Mouse (Mus musculus) heart, embryonic 13.5 days (tissue): ENCODE measurements around the gene Hist1h4i. TPM values are rescaled to one million over a fixed set of nuclear protein-coding genes. Genes with fewer than 3 reads are reported as not detected.
"Not testable (repeated sequence)": the region's sequence is repeated elsewhere in the genome, so short reads cannot be mapped to it uniquely, and the experiment has no call there.

Source experiments
- ATAC-seq: fragments of 200-750 bp; cut with Nextera tagmentation; 2 replicates; pipeline ENCODE4 v1.8.0; 2017; ENCODE audit warnings: moderate TSS enrichment; ENCODE audit not compliant: insufficient number of reproducible peaks, low FRiP score, low TSS enrichment; ENCODE audit errors: extremely low read depth
- H3K27ac ChIP-seq: fragments of 300-500 bp; sonication (generic); replicated peaks from 2 replicates; pipeline ENCODE4 v1.5.1; 2015; ENCODE audit warnings: moderate library complexity, mild to moderate bottlenecking, inconsistent platforms
- H3K27me3 ChIP-seq: fragments of 300-500 bp; sonication (generic); replicated peaks from 2 replicates; pipeline ENCODE4 v1.6.1; 2015; ENCODE audit warnings: mild to moderate bottlenecking, inconsistent platforms
- H3K36me3 ChIP-seq: fragments of 300-500 bp; sonication (generic); 2 replicates; pipeline ENCODE4 v1.6.1; 2015; ENCODE audit warnings: mild to moderate bottlenecking, inconsistent platforms
- H3K4me1 ChIP-seq: fragments of 300-500 bp; sonication (generic); 2 replicates; pipeline ENCODE4 v1.6.1; 2015; ENCODE audit warnings: inconsistent platforms
- H3K4me2 ChIP-seq: fragments of 300-500 bp; sonication (generic); 2 replicates; pipeline ENCODE4 v1.6.1; 2015; ENCODE audit warnings: inconsistent platforms, mild to moderate bottlenecking, moderate library complexity
- H3K4me3 ChIP-seq: fragments of 300-500 bp; sonication (generic); 2 replicates; pipeline ENCODE4 v1.5.1; 2015; ENCODE audit warnings: moderate library complexity, mild to moderate bottlenecking, inconsistent platforms
- H3K9ac ChIP-seq: fragments of 300-500 bp; sonication (generic); 2 replicates; pipeline ENCODE4 v1.6.1; 2015; ENCODE audit warnings: inconsistent platforms, mild to moderate bottlenecking, moderate library complexity
- H3K9me3 ChIP-seq: fragments of 300-500 bp; sonication (generic); 2 replicates; pipeline ENCODE4 v1.6.1; 2016; ENCODE audit warnings: inconsistent platforms
- WGBS: fragments of 180-500 bp; shearing (Covaris S2); methylation state at CpG from one replicate; pipeline ENCODE4 v1.1.7; 2015; ENCODE audit warnings: mixed read lengths; 5-methylcytosine and 5-hydroxymethylcytosine counted together
- polyA plus RNA-seq: library from polyadenylated mRNA; unstranded; fragments of >200 nt; fragmentation: Nextera tagmentation; extraction: Ambion mirVana; gene quantifications from 2 replicates; pipeline ENCODE4 v1.2.1, GENCODE M21; 2015

Gene Hist1h4i
- polyA plus RNA-seq, 1 experiment from 2014 or later: 10.8 TPM

- ATAC-seq: no peak
- H3K4me3 ChIP-seq: peak overlapping the region; percentile 55
- H3K36me3 ChIP-seq: no peaks in the 10 kb centered on the region
- no peaks in the 10 kb centered on the region for H3K27me3 ChIP-seq
- H3K4me1 ChIP-seq: peaks cover 32% of the 10 kb centered on the region
- no peaks in the 10 kb centered on the region for H3K9me3 ChIP-seq
- peak overlapping the region; percentile 81 for H3K27ac ChIP-seq
- 2% methylated on average over 13 of the region's 14 CpGs for WGBS
- H3K9ac ChIP-seq: peak overlapping the region; percentile 77
- peak overlapping the region; percentile 89 for H3K4me2 ChIP-seq
Observed at GRCm38 (mm10) chr13:22043503-22044431, 2.6 kb upstream of the Hist1h4i start.

- WGBS: under 1% methylated on average over 44 of the region's 80 CpGs
- peak within 1 kb of the TSS; percentile 55 for H3K4me3 ChIP-seq
- peak within 1 kb of the TSS; percentile 78 for H3K9ac ChIP-seq
- peak within 1 kb of the TSS; percentile 91 for H3K27ac ChIP-seq
- H3K27me3 ChIP-seq, H3K9me3 ChIP-seq, H3K36me3 ChIP-seq: not testable (repeated sequence)
- H3K4me2 ChIP-seq: peak within 1 kb of the TSS; percentile 89
- peak; percentile 78 for ATAC-seq
- H3K4me1 ChIP-seq: peaks cover 32% of the 10 kb centered on the region
Observed at GRCm38 (mm10) chr13:22042568-22043502, 1.7 kb upstream of the Hist1h4i start, which contains the start of the genes Hist1h2ag and Hist1h2bj. Gene Hist1h2ag (minus strand): TSS chr13:22042944. Gene Hist1h2bj (plus strand): TSS chr13:22043214.

GRCm38 (mm10) chr13:22041651-22042567 lies 747 bp upstream of the Hist1h4i start:
- Histone ChIP-seq H3K9me3 (no peaks in the 10 kb centered on the region), H3K9ac (peak overlapping the region; percentile 78), H3K4me3 (peak overlapping the region; percentile 55), H3K4me1 (peaks cover 38% of the 10 kb centered on the region), H3K4me2 (peak overlapping the region; percentile 89), H3K27ac (peak overlapping the region; percentile 91), H3K27me3 (no peaks in the 10 kb centered on the region), H3K36me3 (no peaks in the 10 kb centered on the region)
- WGBS: 5% methylated on average over 13 of the region's 13 CpGs
- ATAC-seq: no peak

DNA sequence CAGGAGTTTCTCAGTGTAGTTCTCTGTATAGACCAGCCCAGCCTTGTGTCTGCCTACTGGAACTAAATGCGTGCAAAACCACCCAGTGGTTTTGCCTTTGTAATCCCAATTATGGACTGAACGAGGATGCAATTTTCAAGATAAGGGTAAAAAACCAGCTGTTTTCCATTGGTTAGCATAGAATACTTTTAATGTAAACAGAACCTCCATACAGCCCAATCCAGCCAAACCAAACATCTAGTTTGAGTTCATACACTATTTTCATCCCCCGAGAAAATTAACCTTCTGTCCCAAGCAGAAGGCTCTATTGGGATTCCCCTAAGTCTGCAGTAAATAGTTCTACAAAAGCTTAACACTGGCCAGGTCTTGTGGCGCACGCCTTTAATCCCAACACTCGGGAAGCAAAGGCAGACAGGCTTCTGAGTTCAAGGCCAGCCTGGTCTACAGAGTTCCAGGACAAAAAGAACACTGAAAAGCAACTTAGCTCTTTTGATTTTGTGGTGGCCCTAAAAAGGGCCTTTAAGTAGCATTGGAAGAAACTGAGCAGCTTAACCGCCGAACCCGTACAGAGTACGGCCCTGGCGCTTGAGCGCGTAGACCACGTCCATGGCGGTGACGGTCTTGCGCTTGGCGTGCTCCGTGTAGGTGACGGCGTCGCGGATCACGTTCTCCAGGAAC lies 559 bp downstream of the Hist1h4i start:
- peak overlapping the region; percentile 89 for H3K4me2 ChIP-seq
- WGBS: 1% methylated on average over 23 of the region's 24 CpGs
- H3K9ac ChIP-seq: peak overlapping the region; percentile 83
- no peak for ATAC-seq
- H3K36me3 ChIP-seq: no peaks in the 10 kb centered on the region
- H3K4me3 ChIP-seq: peak overlapping the region; percentile 55
- peak overlapping the region; percentile 91 for H3K27ac ChIP-seq
- H3K4me1 ChIP-seq: peaks cover 47% of the 10 kb centered on the region
- H3K9me3 ChIP-seq: no peaks in the 10 kb centered on the region
- no peaks in the 10 kb centered on the region for H3K27me3 ChIP-seq

GRCm38 (mm10) chr13:22039951-22040463 lies 1.2 kb downstream of the Hist1h4i start:
- Histone ChIP-seq H3K4me3 (peak overlapping the region; percentile 55), H3K27me3 (no peaks in the 10 kb centered on the region), H3K9ac (peak overlapping the region; percentile 83), H3K4me2 (peak overlapping the region; percentile 89), H3K4me1 (peaks cover 47% of the 10 kb centered on the region), H3K9me3 (no peaks in the 10 kb centered on the region), H3K36me3 (no peaks in the 10 kb centered on the region), H3K27ac (peak overlapping the region; percentile 91)
- no peak for ATAC-seq
- WGBS: 10% methylated on average over 2 of the region's 2 CpGs

DNA sequence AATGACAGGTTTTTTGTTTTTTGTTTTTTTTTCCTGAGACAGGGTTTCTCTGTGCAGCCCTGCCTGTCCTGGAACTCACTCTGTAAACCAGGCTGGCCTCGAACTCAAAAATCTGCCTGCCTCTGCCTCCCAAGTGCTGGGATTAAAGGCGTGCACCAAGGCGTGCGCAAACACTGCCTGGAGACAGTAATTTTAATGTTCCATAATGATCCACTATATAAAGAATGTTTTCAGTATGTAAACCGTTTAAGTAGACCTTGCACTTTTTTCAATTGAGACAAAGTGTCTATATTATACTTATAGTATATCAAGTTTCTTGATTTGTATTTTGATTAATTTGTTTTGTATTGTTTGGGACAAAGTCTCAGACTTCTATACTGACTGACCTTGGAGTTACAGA lies 1.8 kb downstream of the Hist1h4i start:
- Histone ChIP-seq H3K4me3 (no peak overlapping the region), H3K9ac (no peak overlapping the region), H3K9me3 (no peaks in the 10 kb centered on the region), H3K4me1 (peaks cover 50% of the 10 kb centered on the region), H3K27me3 (no peaks in the 10 kb centered on the region), H3K4me2 (peak overlapping the region; percentile 89), H3K27ac (no peak overlapping the region), H3K36me3 (no peaks in the 10 kb centered on the region)
- 69% methylated on average over 5 of the region's 5 CpGs for WGBS
- ATAC-seq: no peak

GRCm38 (mm10) chr13:22037415-22037814 lies 3.7 kb downstream of the Hist1h4i start:
- 80% methylated on average over 2 of the region's 2 CpGs for WGBS
- Histone ChIP-seq H3K27ac (no peak overlapping the region), H3K4me1 (peaks cover 50% of the 10 kb centered on the region), H3K4me2 (peak overlapping the region; percentile 78; the same call in 1 of the 2 replicates), H3K9ac (no peak overlapping the region), H3K4me3 (no peak overlapping the region), H3K9me3 (no peaks in the 10 kb centered on the region), H3K27me3 (no peaks in the 10 kb centered on the region), H3K36me3 (no peaks in the 10 kb centered on the region)
- ATAC-seq: no peak

- Histone ChIP-seq H3K27me3 (no peaks in the 10 kb centered on the region), H3K36me3 (no peaks in the 10 kb centered on the region), H3K9ac (peak overlapping the region; percentile 79), H3K27ac (peak overlapping the region; percentile 81), H3K9me3 (no peaks in the 10 kb centered on the region), H3K4me3 (peak overlapping the region; percentile 53), H3K4me2 (peak overlapping the region; percentile 78), H3K4me1 (peaks cover 47% of the 10 kb centered on the region)
- no peak for ATAC-seq
- 65% methylated on average over 3 of the region's 3 CpGs for WGBS
Observed at GRCm38 (mm10) chr13:22036986-22037385, 4.2 kb downstream of the Hist1h4i start.

DNA sequence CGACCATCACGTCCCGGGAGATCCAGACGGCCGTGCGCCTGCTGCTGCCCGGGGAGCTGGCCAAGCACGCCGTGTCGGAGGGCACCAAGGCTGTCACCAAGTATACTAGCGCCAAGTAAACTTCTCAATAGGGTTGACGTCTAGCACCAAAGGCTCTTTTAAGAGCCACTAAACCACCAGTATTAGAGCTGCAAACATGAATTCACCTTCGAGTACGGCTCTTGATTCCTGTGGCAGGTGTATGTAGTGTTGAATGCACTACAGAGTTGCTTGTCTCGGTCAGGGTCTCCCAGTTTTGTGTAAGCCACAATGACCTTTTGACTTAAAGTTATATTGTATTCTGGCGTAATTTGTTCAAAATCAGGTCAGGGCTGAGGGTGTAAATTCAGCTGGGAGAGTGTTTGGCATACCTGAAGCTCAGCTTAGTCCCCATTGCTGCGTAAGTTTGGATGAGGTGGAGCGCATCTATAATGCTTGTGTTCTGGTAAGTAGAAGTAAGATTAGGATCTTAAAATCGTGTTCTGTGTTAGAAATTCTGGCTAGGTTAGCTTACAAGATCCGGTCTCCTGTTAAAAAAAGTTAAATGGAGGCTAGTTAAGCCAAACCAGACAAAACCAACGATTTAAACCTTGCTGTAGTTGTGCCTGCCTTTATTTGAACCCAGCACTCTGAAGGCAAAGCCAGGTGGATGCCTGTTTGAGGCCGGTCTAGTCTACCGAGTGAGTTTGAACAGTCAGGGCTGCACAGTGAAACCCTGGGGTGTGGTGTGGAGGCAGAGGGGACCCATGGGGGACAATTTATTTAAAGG lies 4.8 kb downstream of the Hist1h4i start:
- no peaks in the 10 kb centered on the region for H3K9me3 ChIP-seq
- no peaks in the 10 kb centered on the region for H3K27me3 ChIP-seq
- H3K4me1 ChIP-seq: peaks cover 42% of the 10 kb centered on the region
- H3K9ac ChIP-seq: peak overlapping the region; percentile 79
- no peaks in the 10 kb centered on the region for H3K36me3 ChIP-seq
- ATAC-seq: no peak
- peak overlapping the region; percentile 53 for H3K4me3 ChIP-seq
- H3K27ac ChIP-seq: peak overlapping the region; percentile 81
- H3K4me2 ChIP-seq: peak overlapping the region; percentile 78
- WGBS: 4% methylated on average over 20 of the region's 23 CpGs
